Mouse (Mus musculus): ENCODE results near the gene Rasa4.
"Not testable (repeated sequence)": the region's sequence is repeated elsewhere in the genome, so short reads cannot be mapped to it uniquely, and the experiment has no call there.

Rasa4 gene

DNA sequence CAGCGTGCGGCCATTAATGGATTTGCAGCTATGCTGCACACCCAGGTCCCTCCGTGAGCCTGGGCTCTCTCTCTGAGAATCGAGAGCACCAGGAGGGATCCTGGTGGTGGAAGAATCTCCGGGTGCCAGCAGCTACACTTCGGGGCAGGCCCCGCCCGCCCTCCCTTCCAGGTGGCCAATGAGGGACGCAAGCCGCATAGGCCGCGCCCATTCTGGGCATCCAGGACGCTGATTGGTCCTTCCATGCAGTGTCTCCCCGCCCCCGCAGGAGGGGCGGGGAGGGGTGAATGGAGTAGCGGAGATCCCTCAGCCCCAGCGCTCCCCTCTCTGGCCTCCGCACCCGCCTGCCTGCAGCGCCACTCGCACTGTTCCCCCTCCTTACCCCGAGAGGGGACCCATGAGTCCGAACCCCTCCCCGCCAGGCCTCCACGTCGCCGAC is at the start of gene Rasa4:
TSS of gene Rasa4 (plus strand) at position 248 of the 439 bp plus-strand sequence.
- peak; percentile 77 to 90 for DNase-seq (ENCODE audit: low spot score in 2 of 2)

DNA sequence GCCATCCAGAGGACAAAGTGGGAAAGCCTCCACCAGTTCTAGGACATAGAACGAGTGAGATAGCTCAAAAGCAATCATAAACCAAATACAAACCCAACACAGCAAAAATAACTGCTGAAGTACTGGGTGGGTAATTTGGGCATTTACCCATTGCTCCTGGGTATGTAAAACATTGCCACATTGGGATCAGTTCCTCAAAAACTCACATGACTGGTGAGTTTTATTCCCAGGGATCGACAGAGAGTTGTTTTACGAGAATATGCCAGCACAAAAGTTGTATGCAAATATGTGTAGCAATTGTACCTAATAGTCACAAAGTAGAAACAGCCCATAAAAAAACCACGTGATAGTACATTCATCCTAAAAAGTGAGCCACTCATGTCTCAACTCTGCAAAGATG is 48.8 kb upstream of the Rasa4 start:
- no peak for DNase-seq (ENCODE audit: low spot score in 2 of 2)

DNA sequence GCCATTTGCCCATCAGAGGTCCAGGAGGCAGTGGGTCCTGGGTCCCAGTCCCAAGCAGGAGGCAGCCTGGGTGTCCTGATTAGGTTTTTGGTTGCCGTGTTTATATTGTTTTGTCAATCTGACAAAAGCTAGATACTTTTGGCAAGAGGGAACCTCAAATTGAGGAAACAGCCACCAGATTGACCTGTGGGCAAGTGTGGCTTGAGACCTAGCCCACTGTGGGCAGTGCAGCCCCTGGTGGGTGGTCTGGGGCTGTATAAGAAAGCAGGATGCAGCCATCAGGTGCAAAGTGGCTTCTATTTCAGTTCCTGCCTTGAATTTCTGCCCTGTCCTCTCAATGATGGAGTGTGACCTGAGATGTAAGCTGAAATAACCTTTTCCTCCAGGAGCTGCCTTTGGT is 48.4 kb upstream of the Rasa4 start:
- no peak for DNase-seq (ENCODE audit: low spot score in 2 of 2)

GRCm38 (mm10) chr5:136036667-136037066 is 47.0 kb upstream of the Rasa4 start:
- no peak for DNase-seq (ENCODE audit: low spot score in 2 of 2)

- DNase-seq (ENCODE audit: low spot score in 2 of 2), result no peak
Observed at GRCm38 (mm10) chr5:136038258-136039214, 45.2 kb upstream of the Rasa4 start, which contains the start of gene Upk3b. Gene Upk3b (plus strand): TSS chr5:136038496.

- DNase-seq (ENCODE audit: low spot score in 2 of 2), result no peak
Observed at GRCm38 (mm10) chr5:136040210-136040609, 43.5 kb upstream of the Rasa4 start.

GRCm38 (mm10) chr5:136041260-136041659 is 42.5 kb upstream of the Rasa4 start:
- DNase-seq (ENCODE audit: low spot score in 2 of 2), result no peak

DNA sequence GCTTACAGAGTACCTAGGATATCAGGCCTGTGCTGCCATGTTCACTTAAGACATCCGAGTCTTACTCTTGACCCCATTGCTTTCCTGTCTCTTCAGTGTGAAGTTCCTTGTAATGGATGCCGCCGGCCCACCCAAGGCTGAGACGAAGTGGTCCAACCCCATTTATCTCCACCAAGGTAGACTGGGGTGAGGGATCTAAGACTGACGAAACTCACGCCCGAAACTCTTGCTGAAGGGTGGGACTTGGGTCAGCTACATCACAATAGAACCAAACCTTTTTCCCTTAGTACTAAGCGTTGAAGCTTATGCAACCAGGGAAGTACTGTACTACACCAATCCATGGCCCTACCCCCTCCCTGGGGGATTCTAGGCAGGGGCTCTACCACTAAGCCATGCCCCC is 42.0 kb upstream of the Rasa4 start:
- DNase-seq (ENCODE audit: low spot score in 2 of 2), result no peak

GRCm38 (mm10) chr5:136044865-136045264 is 38.9 kb upstream of the Rasa4 start:
- DNase-seq (ENCODE audit: low spot score in 2 of 2), result no peak

GRCm38 (mm10) chr5:136045408-136045807 is 38.3 kb upstream of the Rasa4 start:
- no peak for DNase-seq (ENCODE audit: low spot score in 2 of 2)

DNA sequence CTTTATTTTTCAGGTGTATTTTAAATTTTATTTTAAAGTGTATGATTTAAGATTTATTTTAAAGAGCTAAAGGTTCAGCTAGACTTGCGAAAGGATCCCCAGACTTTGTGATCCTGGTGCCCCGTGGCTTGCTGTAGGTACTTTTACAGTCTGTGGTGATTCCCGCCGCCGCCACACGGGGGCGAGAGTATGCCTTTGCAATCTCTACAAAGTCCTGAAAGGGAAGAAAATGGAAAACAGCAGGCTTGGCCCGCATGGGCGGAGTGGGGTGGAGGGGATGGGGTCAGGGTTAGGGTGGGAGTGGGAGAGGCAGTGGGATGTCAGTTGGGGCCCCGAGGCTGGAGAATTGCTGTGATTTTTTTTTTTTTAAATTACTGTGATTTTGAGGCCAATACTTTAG is 37.7 kb upstream of the Rasa4 start:
- DNase-seq (ENCODE audit: low spot score in 2 of 2), result peak; percentile 72 to 90

- not testable (repeated sequence) for DNase-seq (ENCODE audit: low spot score in 2 of 2)
Observed at GRCm38 (mm10) chr5:136048541-136048940, 35.2 kb upstream of the Rasa4 start.

GRCm38 (mm10) chr5:136049926-136050325 is 33.8 kb upstream of the Rasa4 start:
- no peak for DNase-seq (ENCODE audit: low spot score in 2 of 2)

- DNase-seq (ENCODE audit: low spot score in 2 of 2), result peak in 1 of 2 experiments; percentile 18
Observed at GRCm38 (mm10) chr5:136051231-136052085, 32.3 kb upstream of the Rasa4 start.

DNA sequence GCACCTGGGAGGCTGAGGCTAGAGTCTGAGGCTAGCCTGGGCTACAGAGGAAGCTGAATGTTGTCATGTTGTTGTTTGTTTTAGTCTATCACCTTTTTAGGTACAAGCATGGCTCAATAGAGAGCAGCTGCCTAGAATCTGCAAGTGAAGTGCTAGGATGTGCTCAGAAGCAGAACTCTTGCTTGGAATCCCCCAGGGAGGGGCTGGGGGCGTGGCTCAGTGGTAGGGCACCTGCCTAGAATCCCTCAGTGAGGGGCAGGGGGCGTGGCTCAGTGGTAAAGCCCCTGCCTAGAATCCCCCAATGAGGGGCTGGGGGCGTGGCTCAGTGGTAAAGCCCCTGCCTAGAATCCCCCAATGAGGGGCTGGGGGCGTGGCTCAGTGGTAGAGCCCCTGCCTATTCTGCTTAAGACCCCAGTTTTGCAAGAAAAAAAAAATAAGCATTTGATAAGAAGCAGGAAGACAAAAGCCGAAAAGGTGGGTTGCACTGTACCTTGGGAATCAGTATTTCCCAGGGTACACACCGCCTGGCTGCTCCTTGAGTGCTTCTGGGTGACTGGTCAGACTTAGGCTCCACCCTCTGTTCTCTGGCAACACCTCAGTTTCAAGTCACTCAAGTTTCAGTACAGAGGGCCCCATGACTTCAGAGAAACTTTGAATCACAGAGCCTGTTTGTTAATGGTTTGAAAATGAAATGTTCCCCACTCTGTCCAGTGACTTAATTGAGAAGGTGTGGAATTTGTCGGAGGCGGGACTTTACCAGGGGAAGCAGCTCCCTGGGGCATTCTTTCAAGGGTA is 30.7 kb upstream of the Rasa4 start:
- DNase-seq (ENCODE audit: low spot score in 2 of 2), result no peak

DNA sequence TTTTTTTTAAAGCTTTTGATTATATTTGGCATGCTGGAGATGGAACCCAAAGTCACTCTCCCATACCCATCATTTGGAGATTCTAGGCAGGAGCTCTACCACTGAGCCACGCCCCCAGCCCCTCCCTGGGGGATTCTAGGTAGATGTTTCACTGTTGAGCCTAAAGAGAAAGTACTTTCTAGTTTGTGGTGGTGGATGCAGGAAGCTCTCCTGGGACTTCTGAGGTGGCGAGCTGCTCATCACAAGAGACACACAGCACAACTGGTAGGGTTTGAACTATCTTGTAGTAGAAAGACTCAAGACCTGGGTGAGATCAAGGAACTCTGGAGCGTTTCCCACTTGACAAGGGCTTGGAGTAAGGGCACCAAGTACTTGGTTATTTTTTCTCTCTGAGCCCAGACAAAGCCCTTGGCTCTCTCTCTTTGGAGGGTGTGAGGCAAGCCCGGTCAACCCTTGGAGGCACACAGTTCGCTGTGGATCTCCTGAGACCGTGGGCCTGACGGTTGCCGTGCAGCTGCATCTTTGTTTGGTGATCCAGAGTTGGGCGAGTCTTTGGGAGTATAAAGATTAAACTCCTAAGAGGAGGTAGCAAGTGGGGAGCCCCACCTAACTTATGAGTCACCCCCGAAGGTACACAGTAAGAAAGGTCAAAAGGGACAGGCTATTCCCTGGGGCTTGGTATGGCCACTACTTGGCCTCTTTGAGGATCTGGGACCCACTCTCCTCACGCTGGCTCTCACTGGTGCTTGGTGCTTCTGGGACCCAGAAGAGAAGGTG is 29.2 kb upstream of the Rasa4 start, which contains the start of gene Upk3bl:
TSS of gene Upk3bl (plus strand) at position 192 of the 777 bp plus-strand sequence.
- DNase-seq (ENCODE audit: low spot score in 2 of 2), result no peak

DNA sequence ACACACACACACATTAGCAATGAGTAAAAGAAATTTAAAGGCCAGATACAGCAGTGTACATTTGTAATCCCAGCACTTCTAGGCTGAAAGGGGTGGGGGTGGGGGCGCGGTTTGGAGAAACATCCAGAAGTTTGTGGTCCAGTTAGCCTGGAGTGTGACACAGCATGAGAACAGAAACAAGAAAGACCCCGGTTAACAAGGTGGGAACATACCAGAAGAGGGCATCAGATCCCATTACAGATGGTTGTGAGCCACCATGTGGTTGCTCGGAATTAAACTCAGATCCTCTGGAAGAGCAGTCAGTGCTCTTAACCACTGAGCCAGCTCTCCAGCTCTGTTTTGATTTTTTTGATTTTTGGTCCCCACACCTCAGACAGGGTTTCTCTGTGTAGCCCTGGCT is 27.7 kb upstream of the Rasa4 start:
- DNase-seq (ENCODE audit: low spot score in 2 of 2), result no peak

GRCm38 (mm10) chr5:136057085-136057484 is 26.6 kb upstream of the Rasa4 start:
- no peak for DNase-seq (ENCODE audit: low spot score in 2 of 2)

GRCm38 (mm10) chr5:136061567-136061966 is 22.1 kb upstream of the Rasa4 start:
- peak; percentile 75 to 84 for DNase-seq (ENCODE audit: low spot score in 2 of 2)

- no peak for DNase-seq (ENCODE audit: low spot score in 2 of 2)
Observed at GRCm38 (mm10) chr5:136063920-136064319, 19.8 kb upstream of the Rasa4 start.
